In genomic region chr8:57426074-57426473, GRCm38 (mm10) we compare ENCODE assay signal across 9 mouse cellular contexts. TPM values are rescaled to one million over a fixed set of nuclear protein-coding genes. Genes with fewer than 3 reads are reported as not detected.
DNase-seq lines count a peak whose midpoint lies in the region; ATAC-seq and TF ChIP-seq lines count a peak whose summit lies in the region.
"Had no signal": no experiment of that assay in that cellular context is flagged by ENCODE, and none has a peak within 500 bp of the region (broad histone marks: within the 10 kb centered on the region; RNA-seq: fewer than 3 reads in every experiment).

No protein-coding gene starts in this region.

- no peak overlapping the region for H3K4me3 ChIP-seq in intestine, postnatal 0 days (ENCODE audit: low read depth, low read length)
- H3K4me3 ChIP-seq in intestine, embryonic 16.5 days (ENCODE audit: low read length), result no peak overlapping the region
- H3K4me3 ChIP-seq in thymus, adult 2 months (ENCODE audit: control insufficient read depth, insufficient read depth, low read length), result no peak overlapping the region
- H3K4me3 ChIP-seq: heart, embryonic 13.5 days; lung, embryonic 15.5 days had no signal

- H3K9me3 ChIP-seq in intestine, postnatal 0 days (ENCODE audit: control insufficient read depth), result no peaks in the 10 kb centered on the region
- H3K9me3 ChIP-seq in intestine, embryonic 16.5 days (ENCODE audit: control insufficient read depth, low read length), result no peaks in the 10 kb centered on the region
- H3K9me3 ChIP-seq: heart, embryonic 13.5 days; lung, embryonic 15.5 days had no signal

- 11% methylated on average over 3 of the region's 3 CpGs for WGBS in intestine, postnatal 0 days
- 11% methylated on average over 3 of the region's 3 CpGs for WGBS in intestine, embryonic 16.5 days
- WGBS in thymus, adult 2 months, result 14% methylated on average over 3 of the region's 3 CpGs

- H3K27ac ChIP-seq in intestine, postnatal 0 days (ENCODE audit: low read depth, low read length), result no peak overlapping the region
- no peak overlapping the region for H3K27ac ChIP-seq in intestine, embryonic 16.5 days (ENCODE audit: low read length)
- no peak overlapping the region for H3K27ac ChIP-seq in thymus, adult 2 months (ENCODE audit: control insufficient read depth, insufficient read depth, low read length)
- H3K27ac ChIP-seq: heart, embryonic 13.5 days; lung, embryonic 15.5 days had no signal

- no peaks in the 10 kb centered on the region for H3K4me1 ChIP-seq in intestine, postnatal 0 days (replicated peaks; ENCODE audit: control insufficient read depth, insufficient read depth, low read length)
- H3K4me1 ChIP-seq in intestine, embryonic 16.5 days (ENCODE audit: control insufficient read depth, insufficient read depth, low read length), result peaks cover 3% of the 10 kb centered on the region; the same call in 1 of the 2 replicates
- no peaks in the 10 kb centered on the region for H3K4me1 ChIP-seq in thymus, adult 2 months (replicated peaks; ENCODE audit: control insufficient read depth, insufficient read depth, low read length)

- H3K4me2 ChIP-seq in intestine, postnatal 0 days (replicated peaks; ENCODE audit: low read depth), result no peak overlapping the region
- no peak overlapping the region for H3K4me2 ChIP-seq in intestine, embryonic 16.5 days (ENCODE audit: low read depth, low read length)
- H3K4me2 ChIP-seq: heart, embryonic 13.5 days; lung, embryonic 15.5 days had no signal

- H3K27me3 ChIP-seq in intestine, postnatal 0 days (replicated peaks; ENCODE audit: control insufficient read depth, insufficient read depth, low read length), result peaks cover 8% of the 10 kb centered on the region; the same call in 1 of the 2 replicates
- no peaks in the 10 kb centered on the region for H3K27me3 ChIP-seq in intestine, embryonic 16.5 days (replicated peaks; ENCODE audit: control insufficient read depth, insufficient read depth, low read length)
- no peaks in the 10 kb centered on the region for H3K27me3 ChIP-seq in thymus, adult 2 months (ENCODE audit: control insufficient read depth, insufficient read depth, low read length)
- no peaks in the 10 kb centered on the region for H3K27me3 ChIP-seq in splenic B cell, adult 2 months (ENCODE audit: control insufficient read depth, insufficient read depth, low read length, poor library complexity, severe bottlenecking)
- H3K27me3 ChIP-seq: heart, embryonic 13.5 days had no signal

- DNase-seq in thymus, adult 2 months, result peak; percentile 13
- DNase-seq in thymus, postnatal 10 days (ENCODE audit: low spot score in 2 of 2), result no peak
- DNase-seq in fibroblast of lung, adult 2 months (ENCODE audit: low read depth), result peak; percentile 20
- DNase-seq in splenic B cell, adult 2 months (ENCODE audit: low read depth, low spot score), result peak; percentile 49
- no peak for DNase-seq in testis, postnatal 14 days (ENCODE audit: low spot score)

- no peak for ATAC-seq in intestine, postnatal 0 days
- ATAC-seq in intestine, embryonic 16.5 days, result no peak

- H3K36me3 ChIP-seq in intestine, postnatal 0 days (ENCODE audit: control insufficient read depth, insufficient read depth), result no peaks in the 10 kb centered on the region
- no peaks in the 10 kb centered on the region for H3K36me3 ChIP-seq in intestine, embryonic 16.5 days (ENCODE audit: control insufficient read depth, insufficient read depth, low read length)
- no peaks in the 10 kb centered on the region for H3K36me3 ChIP-seq in thymus, adult 2 months (ENCODE audit: control insufficient read depth, insufficient read depth, low read length)
- H3K36me3 ChIP-seq in splenic B cell, adult 2 months (ENCODE audit: control insufficient read depth, insufficient read depth, low read length, poor library complexity, severe bottlenecking), result no peaks in the 10 kb centered on the region
- H3K36me3 ChIP-seq: heart, embryonic 13.5 days; lung, embryonic 15.5 days had no signal

- H3K9ac ChIP-seq in intestine, postnatal 0 days (ENCODE audit: low read depth, low read length), result no peak overlapping the region
- no peak overlapping the region for H3K9ac ChIP-seq in intestine, embryonic 16.5 days (ENCODE audit: low read depth, low read length)
- H3K9ac ChIP-seq: heart, embryonic 13.5 days; lung, embryonic 15.5 days had no signal

- TF ChIP-seq POLR2A in thymus, adult 2 months (IDR thresholded peaks at IDR 0.05; ENCODE audit: control insufficient read depth, extremely low read depth, insufficient read depth, low read length, poor library complexity), result no peak

- peak; percentile 70 for TF ChIP-seq CTCF in intestine, postnatal 0 days (IDR thresholded peaks at IDR 0.05; ENCODE audit: low read depth)
- no peak for TF ChIP-seq CTCF in thymus, adult 2 months (IDR thresholded peaks at IDR 0.05; ENCODE audit: borderline replicate concordance, control insufficient read depth, extremely low read depth, insufficient read depth, low read length, poor library complexity)

RNA-seq across cellular contexts. Expression of gene Scrg1, which starts 29.6 kb away (rescaled TPM):
- polyA plus RNA-seq in intestine, postnatal 0 days (2015; fragmentation: Nextera tagmentation; extraction: Ambion mirVana), result 0.74 and 0.98 TPM in 2 replicates
- polyA plus RNA-seq in intestine, embryonic 16.5 days (2015; fragmentation: Nextera tagmentation; extraction: Ambion mirVana), result 0.27 TPM in 1 of 2 replicates, not detected in the other
- 0.16 TPM in 1 of 2 replicates, not detected in the other for polyA plus RNA-seq in thymus, adult 2 months (2012; rRNA removed)

Comparison
In these comparisons a context has a peak if more than half of its experiments do, and no peak if none do; other contexts are left out.
1. DNase-seq: peak in thymus, adult 2 months (single experiment), fibroblast of lung, adult 2 months (single experiment) and splenic B cell, adult 2 months (single experiment); none in thymus, postnatal 10 days (0 of 2) and testis, postnatal 14 days (single experiment).